Mouse (Mus musculus) midbrain, embryonic 11.5 days (tissue): Measurements from ENCODE around the gene Slc19a2. TPM values are rescaled to one million over a fixed set of nuclear protein-coding genes. Genes with fewer than 3 reads are reported as not detected.

ENCODE experiments used
- ATAC-seq: fragments of 200-750 bp; cut with Nextera tagmentation; 2 replicates; pipeline ENCODE4 v1.8.0; 2017; ENCODE audit warnings: moderate TSS enrichment, moderate library complexity; ENCODE audit not compliant: low FRiP score
- DNase-seq: peaks from one replicate; pipeline ENCODE4 v3.0.0; 2015; ENCODE audit warnings: low spot score; ENCODE audit errors: missing footprints
- H3K27ac ChIP-seq: fragments of 300-500 bp; sonication (generic); 2 replicates; pipeline ENCODE4 v1.5.1; 2014; ENCODE audit warnings: low read depth, low read length
- H3K27me3 ChIP-seq: fragments of 300-500 bp; sonication (generic); 2 replicates; pipeline ENCODE4 v1.6.1; 2014; ENCODE audit warnings: mild to moderate bottlenecking, low read length, moderate library complexity, mixed read lengths; ENCODE audit not compliant: control insufficient read depth, insufficient read depth
- H3K36me3 ChIP-seq: fragments of 300-500 bp; sonication (generic); 2 replicates; pipeline ENCODE4 v1.6.1; 2014; ENCODE audit warnings: mild to moderate bottlenecking, low read length, moderate library complexity, mixed read lengths; ENCODE audit not compliant: control insufficient read depth, insufficient read depth
- H3K4me1 ChIP-seq: fragments of 300-500 bp; sonication (generic); 2 replicates; pipeline ENCODE4 v1.6.1; 2014; ENCODE audit warnings: low read length; ENCODE audit not compliant: control insufficient read depth, insufficient read depth
- H3K4me2 ChIP-seq: fragments of 300-500 bp; sonication (generic); 2 replicates; pipeline ENCODE4 v1.6.1; 2014; ENCODE audit warnings: mild to moderate bottlenecking, moderate library complexity
- H3K4me3 ChIP-seq: fragments of 300-500 bp; sonication (generic); 2 replicates; pipeline ENCODE4 v1.5.1; 2014; ENCODE audit warnings: low read depth, low read length
- H3K9ac ChIP-seq: fragments of 300-500 bp; sonication (generic); 2 replicates; pipeline ENCODE4 v1.6.1; 2014; ENCODE audit warnings: low read length
- H3K9me3 ChIP-seq: fragments of 300-500 bp; sonication (generic); 2 replicates; pipeline ENCODE4 v1.6.1; 2016; ENCODE audit warnings: low read length; ENCODE audit not compliant: control insufficient read depth
- WGBS: fragments of 180-500 bp; shearing (Covaris S2); extraction: QIAGEN DNeasy Blood & Tissue Kit; methylation state at CpG from one replicate; pipeline ENCODE4 v1.1.7; 2014; 5-methylcytosine and 5-hydroxymethylcytosine counted together
- polyA plus RNA-seq: library from polyadenylated mRNA; unstranded; fragments of >200 nt; fragmentation: Nextera tagmentation; extraction: Ambion mirVana; gene quantifications from 2 replicates; pipeline ENCODE4 v1.2.1, GENCODE M21; 2014

Slc19a2 gene
- polyA plus RNA-seq, 1 experiment from 2014 or later = 11.1 TPM

DNA sequence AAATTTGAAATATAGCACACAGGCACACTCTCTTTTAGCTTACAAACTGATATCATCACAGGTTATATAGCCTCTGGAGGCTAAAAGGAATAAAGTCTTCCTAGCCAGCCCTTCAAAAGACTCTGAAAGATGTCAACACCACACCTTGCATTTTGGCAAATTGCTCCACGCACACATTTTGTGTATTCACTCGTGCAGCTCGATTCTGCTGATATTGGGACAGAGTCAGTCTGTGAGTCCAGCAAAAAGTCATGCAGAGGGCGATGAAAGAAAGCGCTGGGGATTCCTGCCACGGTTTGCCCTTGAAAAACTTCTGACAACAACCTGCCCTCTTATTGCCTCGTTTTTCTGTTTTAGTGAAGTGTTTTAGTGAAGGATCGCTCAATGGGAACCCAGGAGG is 1.4 kb upstream of the Slc19a2 start:
- Histone ChIP-seq H3K9ac (peak overlapping the region; percentile 55), H3K27ac (no peak overlapping the region), H3K4me3 (peak overlapping the region; percentile 63; the same call in 1 of the 2 replicates), H3K36me3 (no peaks in the 10 kb centered on the region), H3K4me1 (peaks cover 12% of the 10 kb centered on the region), H3K9me3 (no peaks in the 10 kb centered on the region), H3K4me2 (peak overlapping the region; percentile 80), H3K27me3 (peaks cover 2% of the 10 kb centered on the region; the same call in 1 of the 2 replicates)
- DNase-seq (peak; percentile 79), ATAC-seq (no peak)
- 31% methylated on average over 8 of the region's 8 CpGs for WGBS

DNA sequence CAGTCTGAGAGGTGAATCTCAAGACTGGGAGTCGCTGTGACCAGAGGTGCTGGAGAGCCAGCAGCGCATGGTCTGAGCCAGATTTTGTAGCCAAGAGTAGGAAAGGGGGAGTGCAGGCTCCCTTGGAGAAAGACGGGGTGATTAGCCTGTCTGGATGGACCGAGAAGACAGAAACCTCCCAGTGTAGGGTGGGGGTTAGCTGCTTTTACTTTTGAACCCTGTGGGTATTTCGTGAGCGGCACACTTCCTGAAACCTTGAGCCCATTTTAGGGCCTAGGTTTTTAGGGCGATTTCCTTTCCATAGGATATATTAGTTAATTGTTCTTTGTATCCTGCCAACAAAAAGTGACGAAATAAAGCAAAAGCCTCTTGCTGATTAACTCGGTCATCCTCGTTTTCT is 875 bp upstream of the Slc19a2 start:
- peak overlapping the region; percentile 63 for H3K4me3 ChIP-seq
- H3K4me2 ChIP-seq = peak overlapping the region; percentile 80
- H3K27me3 ChIP-seq = peaks cover 2% of the 10 kb centered on the region; the same call in 1 of the 2 replicates
- no peak overlapping the region for H3K27ac ChIP-seq
- H3K4me1 ChIP-seq = peaks cover 12% of the 10 kb centered on the region
- ATAC-seq = no peak
- 8% methylated on average over 10 of the region's 10 CpGs for WGBS
- no peaks in the 10 kb centered on the region for H3K9me3 ChIP-seq
- peak overlapping the region; percentile 55 for H3K9ac ChIP-seq
- no peaks in the 10 kb centered on the region for H3K36me3 ChIP-seq
- peak; percentile 88 for DNase-seq

DNA sequence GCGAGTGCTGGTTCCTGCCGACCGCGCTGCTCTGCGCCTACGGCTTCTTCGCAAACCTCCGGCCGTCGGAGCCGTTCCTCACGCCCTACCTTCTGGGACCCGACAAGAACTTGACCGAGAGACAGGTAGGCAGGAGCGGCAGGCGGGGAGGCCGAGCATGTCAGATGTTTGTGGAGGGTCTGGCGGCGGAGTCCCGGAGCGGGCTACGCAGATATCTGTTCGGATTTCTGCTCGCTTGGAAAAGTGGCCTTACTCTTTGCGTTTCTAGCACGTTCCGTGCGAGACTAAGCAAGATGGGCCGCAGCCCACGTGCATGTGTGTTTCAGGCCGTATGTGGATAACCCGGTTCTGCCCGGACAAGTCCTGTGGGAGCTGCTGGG is 476 bp downstream of the Slc19a2 start:
- Histone ChIP-seq H3K36me3 (no peaks in the 10 kb centered on the region), H3K4me3 (peak overlapping the region; percentile 63), H3K4me2 (peak overlapping the region; percentile 80), H3K4me1 (peaks cover 12% of the 10 kb centered on the region), H3K27me3 (peaks cover 2% of the 10 kb centered on the region; the same call in 1 of the 2 replicates), H3K9me3 (no peaks in the 10 kb centered on the region), H3K27ac (peak overlapping the region; percentile 25), H3K9ac (peak overlapping the region; percentile 69)
- WGBS = under 1% methylated on average over 33 of the region's 33 CpGs
- ATAC-seq = no peak
- peak; percentile 96 for DNase-seq

DNA sequence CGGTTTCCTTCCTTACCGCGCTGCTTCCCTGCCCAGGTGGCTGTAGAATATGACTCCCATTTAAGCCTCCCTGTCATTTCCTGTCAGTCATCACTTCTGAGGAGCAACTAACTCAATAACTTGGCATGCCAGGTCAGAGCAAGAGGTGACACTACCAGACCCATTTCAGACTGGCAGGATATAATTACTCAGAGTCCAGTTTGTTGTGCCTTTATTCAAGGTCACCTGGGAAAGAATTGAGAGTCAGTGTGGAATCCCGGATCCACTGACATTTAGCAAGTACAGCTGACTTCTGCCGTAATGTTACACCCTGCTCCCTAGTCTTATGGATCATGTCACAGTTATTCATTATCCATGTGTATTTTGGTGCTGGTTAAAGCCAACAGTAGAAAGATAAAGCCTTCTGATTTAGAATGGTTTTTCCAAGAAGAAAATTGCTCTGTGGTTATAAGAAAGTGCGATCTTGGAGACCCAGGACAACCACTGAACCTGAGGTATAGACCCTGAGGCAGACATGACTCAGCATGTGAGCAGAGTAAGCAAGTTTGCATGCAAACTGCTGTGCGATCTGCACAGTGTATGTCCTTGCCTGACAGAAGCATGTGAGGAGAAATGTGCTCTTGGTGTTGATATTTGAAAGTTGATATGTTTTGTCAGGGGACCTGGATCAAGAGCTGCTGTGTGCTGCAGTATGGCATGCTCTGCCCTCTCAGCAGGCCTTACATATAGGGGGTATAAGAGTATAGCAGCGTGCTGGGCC is 1.7 kb downstream of the Slc19a2 start:
- peaks cover 2% of the 10 kb centered on the region; the same call in 1 of the 2 replicates for H3K27me3 ChIP-seq
- peak overlapping the region; percentile 80 for H3K4me2 ChIP-seq
- H3K9me3 ChIP-seq = no peaks in the 10 kb centered on the region
- H3K36me3 ChIP-seq = no peaks in the 10 kb centered on the region
- WGBS = 64% methylated on average over 8 of the region's 8 CpGs
- no peak overlapping the region for H3K27ac ChIP-seq
- H3K9ac ChIP-seq = no peak overlapping the region
- H3K4me1 ChIP-seq = peaks cover 12% of the 10 kb centered on the region
- ATAC-seq (no peak), DNase-seq (no peak)
- peak overlapping the region; percentile 7; the same call in 1 of the 2 replicates for H3K4me3 ChIP-seq

DNA sequence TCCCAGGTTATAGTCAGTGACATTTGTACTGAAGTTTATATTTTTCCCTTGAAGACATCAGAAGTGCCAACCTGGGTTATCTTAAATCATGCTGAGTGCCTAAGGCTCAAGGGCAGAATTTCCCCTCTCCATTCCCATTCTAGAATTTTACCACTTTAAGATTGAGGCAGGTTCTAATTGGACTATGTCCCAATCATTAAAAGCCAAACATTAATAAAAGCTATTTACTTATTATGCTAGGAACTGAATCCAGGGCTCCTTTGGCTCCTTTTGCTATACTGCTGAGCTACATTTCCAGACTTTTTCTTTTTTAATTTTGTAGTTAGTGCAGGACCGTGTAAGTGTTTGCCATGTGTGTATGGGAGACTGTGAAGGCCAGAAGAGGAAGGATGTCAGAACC is 2.6 kb downstream of the Slc19a2 start:
- Histone ChIP-seq H3K4me3 (no peak overlapping the region), H3K27ac (no peak overlapping the region), H3K36me3 (no peaks in the 10 kb centered on the region), H3K9me3 (no peaks in the 10 kb centered on the region), H3K4me2 (no peak overlapping the region), H3K27me3 (peaks cover 2% of the 10 kb centered on the region; the same call in 1 of the 2 replicates), H3K9ac (no peak overlapping the region), H3K4me1 (peaks cover 12% of the 10 kb centered on the region)
- peak; percentile 68 for DNase-seq
- ATAC-seq = no peak
- WGBS = 90% methylated on average over 1 of the region's 1 CpGs

DNA sequence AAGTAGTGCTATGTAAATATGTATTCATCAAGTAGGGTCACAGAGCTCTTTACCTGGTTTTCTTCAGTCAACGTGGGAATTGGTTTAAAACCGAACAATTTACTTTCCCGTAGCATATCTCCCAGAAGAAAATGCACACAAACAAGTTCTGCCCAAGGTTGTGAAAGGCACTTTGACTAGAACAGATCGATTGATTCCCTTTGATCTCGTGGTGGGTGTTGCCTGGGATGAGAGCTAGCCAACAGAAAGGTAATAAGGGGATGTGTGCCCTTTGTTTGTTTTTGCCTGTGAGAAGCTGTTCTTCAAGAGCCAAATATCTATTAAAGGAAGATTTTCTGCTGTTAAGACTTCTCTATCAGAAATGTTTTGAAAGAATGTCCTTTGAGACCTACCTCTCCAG is 3.7 kb downstream of the Slc19a2 start:
- no peak overlapping the region for H3K9ac ChIP-seq
- H3K36me3 ChIP-seq = no peaks in the 10 kb centered on the region
- no peaks in the 10 kb centered on the region for H3K9me3 ChIP-seq
- WGBS = 76% methylated on average over 5 of the region's 5 CpGs
- H3K27ac ChIP-seq = no peak overlapping the region
- no peak overlapping the region for H3K4me3 ChIP-seq
- peak; percentile 68 for DNase-seq
- peaks cover 11% of the 10 kb centered on the region for H3K4me1 ChIP-seq
- peaks cover 2% of the 10 kb centered on the region; the same call in 1 of the 2 replicates for H3K27me3 ChIP-seq
- ATAC-seq = no peak
- no peak overlapping the region for H3K4me2 ChIP-seq

DNA sequence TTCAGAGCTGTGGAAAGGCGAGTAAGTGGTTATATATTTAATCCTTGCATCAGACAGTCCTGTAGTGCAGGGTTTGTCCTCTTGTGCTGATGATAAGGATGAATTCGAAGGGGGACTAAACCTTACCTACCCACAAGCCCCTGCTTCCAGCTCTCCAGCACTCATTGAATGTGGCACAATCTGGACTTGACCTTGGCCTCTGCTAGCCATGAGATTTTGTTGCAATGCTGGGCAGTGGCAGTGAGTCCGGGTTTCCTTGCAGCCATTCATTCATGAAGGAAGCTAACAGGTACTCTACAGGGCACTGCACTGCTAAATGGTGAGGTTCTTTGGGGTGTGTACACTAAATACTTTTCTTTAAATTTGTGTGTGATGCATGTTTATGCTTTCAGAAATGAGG is 6.0 kb downstream of the Slc19a2 start:
- Histone ChIP-seq H3K27me3 (peaks cover 2% of the 10 kb centered on the region; the same call in 1 of the 2 replicates), H3K36me3 (no peaks in the 10 kb centered on the region), H3K4me1 (peaks cover 3% of the 10 kb centered on the region), H3K9me3 (no peaks in the 10 kb centered on the region), H3K4me2 (no peak overlapping the region), H3K4me3 (no peak overlapping the region), H3K27ac (no peak overlapping the region), H3K9ac (no peak overlapping the region)
- WGBS = 73% methylated on average over 3 of the region's 3 CpGs
- no peak for ATAC-seq
- DNase-seq = no peak

DNA sequence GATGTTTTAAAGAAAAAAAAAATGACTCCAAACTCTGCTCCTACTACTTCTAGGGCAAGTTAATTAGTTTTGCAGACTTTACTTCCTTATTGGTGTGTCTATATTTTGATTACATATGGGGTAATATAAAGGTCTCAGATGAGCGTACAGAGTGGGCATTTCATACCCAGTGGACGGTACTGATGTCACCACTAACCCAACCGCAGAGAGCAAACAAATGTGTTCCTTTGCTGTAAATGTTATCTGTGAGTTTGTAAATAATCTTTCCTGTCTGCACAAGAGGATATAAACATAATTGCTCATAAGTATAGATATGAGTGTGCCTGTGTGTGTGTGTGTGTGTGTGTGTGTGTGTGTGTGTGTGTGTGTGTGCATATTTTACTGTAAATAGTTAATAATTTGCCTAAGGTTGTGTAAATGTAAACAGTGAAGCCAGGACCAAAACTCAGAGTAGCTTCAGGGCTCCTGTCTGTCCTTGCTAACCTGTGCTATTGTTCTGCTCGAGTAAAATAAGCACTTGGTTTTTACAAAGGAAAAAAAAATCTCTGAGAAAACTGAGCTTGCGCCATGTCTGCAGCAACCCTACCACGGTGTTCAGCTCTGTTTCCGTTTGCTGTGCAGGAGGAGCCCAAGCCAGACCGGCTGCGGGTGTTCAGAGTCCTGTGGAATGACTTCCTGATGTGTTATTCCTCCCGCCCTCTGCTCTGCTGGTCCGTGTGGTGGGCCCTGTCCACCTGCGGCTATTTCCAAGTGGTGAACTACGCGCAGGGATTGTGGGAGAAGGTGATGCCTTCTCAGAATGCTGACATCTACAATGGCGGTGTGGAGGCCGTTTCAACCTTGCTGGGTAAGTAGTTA is 11.6 kb downstream of the Slc19a2 start:
- H3K36me3 ChIP-seq = no peaks in the 10 kb centered on the region
- H3K27me3 ChIP-seq = no peaks in the 10 kb centered on the region
- no peaks in the 10 kb centered on the region for H3K9me3 ChIP-seq
- ATAC-seq (no peak), DNase-seq (no peak)
- no peak overlapping the region for H3K9ac ChIP-seq
- no peak overlapping the region for H3K4me3 ChIP-seq
- H3K4me1 ChIP-seq = no peaks in the 10 kb centered on the region
- H3K4me2 ChIP-seq = no peak overlapping the region
- 91% methylated on average over 16 of the region's 16 CpGs for WGBS
- no peak overlapping the region for H3K27ac ChIP-seq

DNA sequence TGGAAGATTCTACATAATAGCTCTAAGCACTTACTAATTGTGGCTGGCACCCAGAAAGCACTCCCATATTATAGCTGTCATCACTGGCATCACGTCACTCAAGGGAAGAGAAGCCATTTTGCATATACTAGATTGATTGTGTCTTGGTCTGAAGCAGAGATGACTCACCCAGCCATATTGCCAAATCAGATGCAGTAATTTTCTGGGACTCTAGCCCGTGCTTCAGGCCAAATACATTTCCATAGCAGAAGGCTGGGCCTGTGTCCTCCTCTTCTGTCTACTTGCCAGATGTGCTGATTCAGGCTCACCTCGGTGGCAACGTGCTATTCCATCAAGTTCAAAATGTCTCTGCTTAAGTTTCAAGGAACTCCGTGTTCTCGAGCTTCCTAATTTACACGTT is 12.7 kb downstream of the Slc19a2 start:
- no peaks in the 10 kb centered on the region for H3K36me3 ChIP-seq
- no peaks in the 10 kb centered on the region for H3K4me1 ChIP-seq
- whole genome bisulfite sequencing = 92% methylated on average over 7 of the region's 7 CpGs
- DNase-seq (no peak), ATAC-seq (no peak)
- H3K4me3 ChIP-seq = no peak overlapping the region
- H3K4me2 ChIP-seq = no peak overlapping the region
- H3K9me3 ChIP-seq = no peaks in the 10 kb centered on the region
- H3K9ac ChIP-seq = no peak overlapping the region
- no peak overlapping the region for H3K27ac ChIP-seq
- H3K27me3 ChIP-seq = no peaks in the 10 kb centered on the region
